Mouse (Mus musculus) hematopoietic multipotent progenitor cell, adult 10-12 weeks (in vitro differentiated cells): ENCODE results near the gene Mbnl2. TPM values are rescaled to one million over a fixed set of nuclear protein-coding genes. Genes with fewer than 3 reads are reported as not detected.

Experiments
- polyA plus RNA-seq: library from polyadenylated mRNA; stranded (reverse); fragments of >175 nt; gene quantifications from 2 replicates; pipeline ENCODE4 v1.2.3, GENCODE M21; 2012; ENCODE audit warnings: low replicate concordance

The Mbnl2 gene
- 60.0 and 170 TPM in 2 replicates for polyA plus RNA-seq

DNA sequence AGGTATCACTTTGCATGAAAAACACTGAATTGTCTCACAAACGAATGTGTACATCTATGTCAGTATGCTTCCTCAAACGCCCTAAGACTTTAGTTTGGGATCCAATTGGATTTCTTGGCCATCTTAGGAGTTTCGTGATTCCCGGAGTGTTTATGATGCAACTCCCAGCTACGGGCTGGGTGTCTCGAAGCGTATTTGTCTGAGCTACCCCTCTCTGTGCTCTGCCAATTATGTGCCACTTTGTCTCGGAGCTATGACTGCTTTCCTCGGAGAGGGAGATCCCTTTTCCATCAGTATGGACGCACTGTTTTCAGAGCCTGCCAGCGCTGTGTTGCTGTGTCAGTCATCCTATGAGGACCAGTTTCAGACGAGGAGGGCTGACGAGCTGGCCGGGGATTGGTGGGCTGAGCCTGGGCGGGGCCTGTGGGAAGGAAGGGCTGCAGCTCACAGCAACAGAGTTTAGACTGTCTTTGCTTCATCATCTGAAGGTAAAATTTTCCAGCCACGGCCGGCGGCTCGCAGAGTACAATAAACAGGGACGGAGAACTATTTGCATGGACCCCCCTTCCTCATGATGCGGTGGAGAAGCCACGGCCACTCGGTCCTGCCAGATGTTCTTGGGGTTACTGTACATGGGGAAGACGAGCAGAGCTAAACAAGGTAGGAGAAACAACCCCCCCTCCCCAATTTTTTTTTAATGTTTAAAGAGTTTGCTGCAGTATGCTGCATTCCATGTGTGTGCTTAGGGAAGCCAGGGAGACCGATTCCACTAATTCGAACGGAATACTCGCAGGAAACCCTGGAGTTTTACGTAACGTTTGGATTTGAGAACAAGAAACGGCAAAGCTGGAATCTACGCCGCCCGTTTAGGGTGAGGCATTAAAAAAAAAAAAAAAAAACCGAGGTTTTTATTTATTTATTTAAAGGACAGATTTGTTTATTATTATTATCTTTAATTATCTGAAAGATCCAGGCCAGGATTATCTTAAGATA is at the start of gene Mbnl2:
Gene Mbnl2 (plus strand): TSS at position 424 of the 993 bp plus-strand sequence.

DNA sequence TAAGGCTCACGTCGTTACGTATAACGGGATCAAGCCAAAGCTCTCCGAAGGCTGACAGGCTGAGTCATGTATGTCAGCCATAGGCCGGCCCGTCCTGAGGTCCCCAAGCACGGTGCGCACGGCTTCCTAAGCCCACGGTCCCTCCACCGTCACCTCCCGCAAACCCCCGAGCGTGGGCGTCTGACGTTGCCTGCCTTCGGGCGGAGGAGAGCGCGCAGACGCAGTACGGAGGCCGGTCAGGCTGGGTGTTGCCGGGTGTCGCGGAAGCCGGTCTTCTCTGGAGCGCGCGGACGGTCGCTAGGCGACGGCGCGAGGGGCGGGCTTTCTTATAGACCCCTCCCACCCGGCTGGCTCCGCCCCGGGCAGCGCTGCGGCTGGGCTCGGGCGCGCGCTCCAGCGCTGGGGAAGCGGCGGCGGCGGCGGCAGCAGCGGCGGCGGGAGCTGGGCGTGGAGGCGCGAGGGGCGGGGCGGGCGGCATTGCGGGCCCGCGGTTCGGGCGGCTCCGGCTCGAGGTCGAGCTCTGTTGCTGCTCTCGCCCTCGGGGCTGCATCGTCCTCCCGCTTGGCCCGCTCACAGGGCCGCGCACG is 202.6 kb downstream of the Mbnl2 start, which contains the start of gene Rap2a:
Gene Rap2a (plus strand): TSS at position 463 of the 587 bp plus-strand sequence.

Other genes starting within 250 kb of the Mbnl2 start
- not detected in 2 replicates for gene Oxgr1, start 233.2 kb upstream of the Mbnl2 start, polyA plus RNA-seq
- 3.1 and 4.1 TPM in 2 replicates for gene Rap2a, start 202.8 kb downstream of the Mbnl2 start, polyA plus RNA-seq